Mouse (Mus musculus): ENCODE results near the gene Sbno2.
"Not testable (repeated sequence)": the region's sequence is repeated elsewhere in the genome, so short reads cannot be mapped to it uniquely, and the experiment has no call there.

Sbno2 gene

GRCm38 (mm10) chr10:80057683-80058326 is 47.6 kb downstream of the Sbno2 start:
- DNase-seq (ENCODE audit: low read depth, low spot score): no peak

GRCm38 (mm10) chr10:80056976-80057682 is 48.2 kb downstream of the Sbno2 start:
- DNase-seq (ENCODE audit: low read depth, low spot score): no peak

- no peak for DNase-seq (ENCODE audit: low read depth, low spot score)
Observed at GRCm38 (mm10) chr10:80056506-80056905, 48.9 kb downstream of the Sbno2 start.

- no peak for DNase-seq (ENCODE audit: low read depth, low spot score)
Observed at GRCm38 (mm10) chr10:80055891-80056290, 49.5 kb downstream of the Sbno2 start.

GRCm38 (mm10) chr10:80055364-80055763 is 50.0 kb downstream of the Sbno2 start:
- no peak for DNase-seq (ENCODE audit: low read depth, low spot score)

GRCm38 (mm10) chr10:80054911-80055310 is 50.5 kb downstream of the Sbno2 start:
- not testable (repeated sequence) for DNase-seq (ENCODE audit: low read depth, low spot score)

- DNase-seq (ENCODE audit: low read depth, low spot score): peak; percentile 41
Observed at GRCm38 (mm10) chr10:80053831-80054815, 51.2 kb downstream of the Sbno2 start.

- peak; percentile 99 for DNase-seq (ENCODE audit: low read depth, low spot score)
Observed at GRCm38 (mm10) chr10:80053259-80053780, 52.1 kb downstream of the Sbno2 start.

GRCm38 (mm10) chr10:80052374-80052764 is 53.0 kb downstream of the Sbno2 start:
- DNase-seq (ENCODE audit: low read depth, low spot score): no peak

- DNase-seq (ENCODE audit: low read depth, low spot score): no peak
Observed at GRCm38 (mm10) chr10:80051618-80052373, 53.6 kb downstream of the Sbno2 start.

GRCm38 (mm10) chr10:80050885-80051617 is 54.3 kb downstream of the Sbno2 start:
- no peak for DNase-seq (ENCODE audit: low read depth, low spot score)

GRCm38 (mm10) chr10:80050244-80050643 is 55.1 kb downstream of the Sbno2 start:
- DNase-seq (ENCODE audit: low read depth, low spot score): no peak

GRCm38 (mm10) chr10:80048834-80049233 is 56.5 kb downstream of the Sbno2 start:
- peak; percentile 26 for DNase-seq (ENCODE audit: low read depth, low spot score)

- DNase-seq (ENCODE audit: low read depth, low spot score): peak; percentile 11
Observed at GRCm38 (mm10) chr10:80048396-80048795, 57.0 kb downstream of the Sbno2 start.

- no peak for DNase-seq (ENCODE audit: low read depth, low spot score)
Observed at GRCm38 (mm10) chr10:80047041-80047565, 58.3 kb downstream of the Sbno2 start, which contains the start of gene Gpx4. Gene Gpx4 (plus strand): TSS chr10:80047166.

- DNase-seq (ENCODE audit: low read depth, low spot score): no peak
Observed at GRCm38 (mm10) chr10:80045766-80046165, 59.6 kb downstream of the Sbno2 start.

GRCm38 (mm10) chr10:80045364-80045763 is 60.0 kb downstream of the Sbno2 start:
- not testable (repeated sequence) for DNase-seq (ENCODE audit: low read depth, low spot score)

GRCm38 (mm10) chr10:80044087-80044486 is 61.3 kb downstream of the Sbno2 start:
- no peak for DNase-seq (ENCODE audit: low read depth, low spot score)

GRCm38 (mm10) chr10:80041409-80042060 is 63.8 kb downstream of the Sbno2 start:
- DNase-seq (ENCODE audit: low read depth, low spot score): not testable (repeated sequence)

All from forelimb bud, embryonic 11.5 days (tissue).